Mouse (Mus musculus) adrenal gland, adult 8-10 months (tissue): Measurements from ENCODE around the gene Cd53. TPM values are rescaled to one million over a fixed set of nuclear protein-coding genes. Genes with fewer than 3 reads are reported as not detected.

Source experiments
- DNase-seq: peaks from one replicate; pipeline ENCODE4 v3.0.0; 2022
- total RNA-seq, 4 experiments: library from RNA; stranded (reverse); gene quantifications; 2 replicates each; pipeline ENCODE4 v1.2.4; 2022

Gene Cd53
- total RNA-seq = 10 to 100 TPM in 2 of 4 experiments, 1 to 10 TPM in 2; 6.5 to 18.4 (median 12.7) TPM

DNA sequence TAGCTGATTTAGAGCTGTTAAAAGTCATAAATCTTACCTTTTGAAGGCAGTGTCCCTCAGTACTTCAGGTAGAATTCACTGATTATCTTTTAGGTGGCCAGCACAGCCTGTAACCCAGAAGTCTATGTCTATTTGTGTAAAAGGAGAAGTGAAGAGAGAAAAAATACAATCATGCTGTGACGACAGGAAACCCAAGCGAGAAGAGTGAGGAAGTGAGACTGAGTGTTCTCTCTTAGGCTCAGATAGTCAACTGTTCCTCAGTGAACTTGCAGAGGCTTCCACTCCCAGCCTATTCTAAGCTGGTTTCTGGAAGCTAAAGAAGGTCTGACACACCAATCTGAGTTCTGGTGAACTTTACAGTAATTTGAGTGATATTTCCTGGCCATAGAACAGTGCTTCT lies at the start of gene Cd53:
Gene Cd53 (minus strand): TSS at position 220 of the 400 bp plus-strand sequence.
- no peak for DNase-seq

DNA sequence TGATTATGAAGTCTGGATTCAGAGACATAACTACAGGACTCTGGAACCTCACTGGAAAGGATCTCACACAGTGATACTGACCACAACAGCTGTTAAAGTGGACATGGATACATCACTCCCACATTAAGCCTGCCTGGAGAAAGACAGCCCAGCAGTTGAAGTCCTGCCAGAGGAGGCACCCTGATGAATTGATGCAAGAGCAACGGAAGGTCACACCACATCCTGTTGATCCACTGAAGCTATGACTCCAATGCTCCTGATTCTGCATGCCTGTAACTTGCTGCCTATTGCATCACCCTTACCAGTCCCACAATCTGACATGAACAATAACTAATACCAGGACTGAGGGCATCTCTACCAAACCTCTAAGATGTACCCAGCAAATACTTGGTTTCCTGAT lies 42.2 kb upstream of the Cd53 start:
- no peak for DNase-seq

DNA sequence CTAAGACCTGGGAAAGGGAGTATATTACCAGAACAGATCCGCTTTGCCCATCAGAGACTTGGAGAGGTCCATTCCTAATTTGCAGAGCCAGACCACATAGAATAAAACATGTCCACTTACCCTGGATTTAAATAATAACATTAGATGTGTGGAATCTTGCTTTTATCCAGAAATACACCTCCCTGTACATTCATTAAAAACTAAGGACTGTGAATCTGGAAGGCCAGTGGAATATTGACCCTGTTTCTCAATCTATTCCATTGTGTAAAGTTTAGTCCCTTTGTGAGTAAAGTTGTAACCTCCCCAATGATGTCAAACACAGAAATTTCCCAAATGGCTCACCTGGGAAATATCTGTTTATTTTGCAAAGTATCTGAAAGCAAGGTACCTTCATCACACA lies 36.2 kb upstream of the Cd53 start, which contains the start of gene Olfr266:
Gene Olfr266 (minus strand): TSS at position 101 of the 400 bp plus-strand sequence.
- DNase-seq = no peak

DNA sequence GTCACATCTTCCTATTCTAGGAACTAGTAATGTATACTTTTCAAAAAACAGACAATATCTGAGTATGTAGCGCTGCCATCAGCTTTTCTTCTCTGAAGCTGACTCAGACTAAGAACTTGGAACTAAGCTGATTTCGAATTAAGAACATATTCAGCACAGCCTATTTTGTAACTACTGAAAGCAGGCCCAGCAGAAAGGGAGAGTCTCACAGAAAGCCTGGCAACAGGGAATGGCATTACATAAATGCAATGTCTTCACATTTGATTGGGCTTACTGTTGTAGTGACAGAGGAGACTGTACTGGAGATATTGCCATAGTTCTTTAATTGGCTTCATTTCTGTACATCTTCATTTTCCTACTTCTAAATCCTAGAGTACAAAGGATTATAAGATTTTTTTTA lies 27.7 kb upstream of the Cd53 start:
- no peak for DNase-seq

DNA sequence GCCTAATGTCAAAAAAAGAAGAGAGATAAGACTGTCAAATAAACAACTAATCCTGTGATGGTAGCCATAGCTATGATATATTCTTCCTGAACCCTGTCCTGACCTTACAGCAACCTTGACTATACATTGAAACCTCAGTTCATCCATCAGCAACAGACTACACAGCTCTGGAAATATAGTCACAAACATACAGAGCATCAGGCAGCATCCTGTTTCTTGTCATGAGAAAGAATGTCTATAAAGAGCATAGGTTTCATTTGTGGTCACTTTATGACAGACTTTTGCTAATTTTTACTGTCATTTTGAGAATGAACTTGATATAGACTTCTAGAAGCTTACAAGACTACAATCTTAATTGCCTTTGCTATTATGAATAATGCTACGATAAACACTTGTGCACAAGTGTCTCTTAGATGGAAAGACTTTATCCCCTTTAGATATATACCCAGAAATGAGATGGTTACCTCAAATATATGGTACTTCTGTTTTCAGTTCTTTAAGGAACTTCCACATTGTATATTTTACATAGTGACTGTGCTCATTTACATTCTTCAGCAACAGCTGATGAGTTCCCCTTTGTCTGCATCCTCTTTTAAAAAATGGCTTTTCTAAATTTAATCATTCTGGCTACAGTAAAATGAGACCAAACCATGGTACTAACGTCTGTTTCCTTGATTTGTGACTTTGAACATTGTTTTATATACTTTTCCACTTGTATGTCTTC lies 19.2 kb upstream of the Cd53 start:
- DNase-seq = no peak

DNA sequence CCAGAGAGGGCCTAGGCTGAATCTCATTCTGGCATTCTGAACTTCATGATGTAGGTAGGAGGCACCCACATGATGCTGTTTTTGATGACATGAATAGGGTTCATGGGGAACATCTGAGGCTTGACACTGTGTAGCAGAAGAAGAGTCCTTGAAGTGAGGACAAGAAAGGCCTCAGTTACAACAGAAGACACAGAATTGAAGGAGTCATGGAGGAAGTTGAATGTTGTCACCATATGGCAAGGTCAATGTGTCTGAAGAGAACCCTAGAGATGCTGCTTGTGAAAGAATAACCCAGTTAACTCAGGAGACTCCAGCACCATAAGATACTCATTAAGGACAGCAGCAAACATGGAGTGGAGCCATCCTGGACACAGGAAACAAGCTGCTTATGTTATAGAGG lies 8.1 kb upstream of the Cd53 start:
- no peak for DNase-seq

DNA sequence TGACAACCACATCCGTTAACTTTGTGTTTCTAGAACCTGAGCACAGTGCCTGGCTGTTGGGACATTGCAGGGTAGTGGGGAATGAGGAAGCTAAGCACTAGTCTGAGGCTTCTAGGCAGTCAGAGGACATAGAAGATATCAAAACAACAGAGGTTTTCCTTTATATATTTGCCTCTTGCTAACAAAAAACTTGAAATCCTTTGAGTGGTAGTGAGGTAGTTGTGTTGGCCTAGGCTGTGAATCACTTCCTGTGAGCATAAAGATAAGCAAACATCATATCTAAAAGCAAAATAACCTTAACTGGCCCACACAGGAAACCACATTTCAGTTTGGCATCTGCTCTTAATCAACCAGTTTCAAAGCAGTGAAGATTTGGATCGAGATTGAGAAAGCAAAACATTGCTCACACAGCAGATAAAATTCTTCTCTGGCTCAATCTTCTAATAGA lies 1.5 kb downstream of the Cd53 start:
- DNase-seq = no peak

DNA sequence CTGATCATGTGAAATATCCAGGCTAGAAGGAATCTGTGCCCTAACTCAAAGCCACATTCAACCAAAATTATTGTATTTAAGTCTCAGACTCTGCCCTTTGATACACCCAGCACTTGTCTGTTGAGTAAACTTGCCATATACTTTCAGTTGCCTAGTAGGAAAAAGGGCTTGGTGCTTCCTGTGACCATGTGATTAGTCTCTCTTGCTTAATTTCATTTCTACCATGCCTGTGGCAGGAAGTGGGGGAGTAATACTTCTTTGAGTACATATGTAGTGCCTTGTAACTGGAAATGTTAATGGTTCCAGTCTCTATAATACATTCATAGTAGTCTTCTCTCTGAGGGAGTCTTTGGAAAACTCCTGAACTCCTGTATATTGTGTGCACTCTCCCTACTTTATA lies 2.0 kb downstream of the Cd53 start:
- no peak for DNase-seq

DNA sequence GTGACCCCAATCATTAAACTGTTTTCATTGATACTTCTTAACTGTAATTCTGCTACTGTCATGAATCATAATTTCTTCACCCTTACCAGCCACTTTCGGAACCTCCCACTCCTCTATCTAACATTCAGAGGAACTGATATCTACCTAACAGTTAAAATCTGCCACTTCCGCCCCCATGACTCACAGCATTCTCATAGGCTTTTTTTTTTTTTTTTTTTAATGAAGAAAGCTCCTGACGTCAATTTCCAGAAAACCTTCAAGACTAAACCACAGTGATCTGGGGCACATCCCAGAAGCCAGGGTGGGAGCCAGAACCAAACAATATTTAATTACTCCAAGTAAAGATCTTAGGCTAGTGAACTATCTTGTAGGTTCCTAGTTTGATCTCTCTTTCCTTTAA lies 4.8 kb downstream of the Cd53 start:
- DNase-seq = no peak

DNA sequence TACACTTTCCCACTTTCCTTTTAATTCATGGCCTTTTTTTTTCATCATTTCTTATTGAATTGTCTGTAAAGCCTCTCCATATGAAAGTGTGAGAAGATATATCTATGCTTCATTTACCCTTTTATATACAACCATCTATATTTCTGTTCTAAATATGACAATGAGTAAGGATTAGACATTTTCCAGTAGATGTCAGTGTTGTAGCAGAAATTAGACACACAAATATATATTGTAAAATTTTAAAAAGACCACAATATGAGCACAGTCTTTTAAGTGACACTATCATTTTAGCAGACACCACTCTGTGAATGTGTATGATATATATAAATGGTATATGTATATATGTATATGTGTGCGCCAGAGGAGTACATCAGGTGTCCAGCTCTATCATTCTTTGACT lies 18.1 kb downstream of the Cd53 start:
- DNase-seq = no peak

DNA sequence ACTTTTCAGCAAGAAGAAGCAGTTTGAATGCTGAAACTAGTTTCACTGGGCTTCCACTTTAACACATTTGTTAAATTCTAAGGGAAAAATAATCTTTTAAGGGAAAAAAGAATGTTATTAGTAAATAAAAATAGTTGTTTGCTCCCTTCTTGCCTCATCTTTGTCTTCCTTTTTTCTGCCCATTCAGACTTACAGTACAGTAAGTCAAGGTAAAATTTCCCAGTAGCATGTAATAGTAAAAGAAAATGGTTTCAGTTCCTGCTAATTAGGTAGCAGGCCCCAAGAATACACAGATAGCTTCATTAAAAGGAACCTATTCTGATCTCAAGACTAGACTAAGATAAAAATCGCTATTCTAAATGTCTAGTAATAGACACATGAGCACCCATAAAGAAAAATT lies 34.1 kb downstream of the Cd53 start:
- DNase-seq = no peak

DNA sequence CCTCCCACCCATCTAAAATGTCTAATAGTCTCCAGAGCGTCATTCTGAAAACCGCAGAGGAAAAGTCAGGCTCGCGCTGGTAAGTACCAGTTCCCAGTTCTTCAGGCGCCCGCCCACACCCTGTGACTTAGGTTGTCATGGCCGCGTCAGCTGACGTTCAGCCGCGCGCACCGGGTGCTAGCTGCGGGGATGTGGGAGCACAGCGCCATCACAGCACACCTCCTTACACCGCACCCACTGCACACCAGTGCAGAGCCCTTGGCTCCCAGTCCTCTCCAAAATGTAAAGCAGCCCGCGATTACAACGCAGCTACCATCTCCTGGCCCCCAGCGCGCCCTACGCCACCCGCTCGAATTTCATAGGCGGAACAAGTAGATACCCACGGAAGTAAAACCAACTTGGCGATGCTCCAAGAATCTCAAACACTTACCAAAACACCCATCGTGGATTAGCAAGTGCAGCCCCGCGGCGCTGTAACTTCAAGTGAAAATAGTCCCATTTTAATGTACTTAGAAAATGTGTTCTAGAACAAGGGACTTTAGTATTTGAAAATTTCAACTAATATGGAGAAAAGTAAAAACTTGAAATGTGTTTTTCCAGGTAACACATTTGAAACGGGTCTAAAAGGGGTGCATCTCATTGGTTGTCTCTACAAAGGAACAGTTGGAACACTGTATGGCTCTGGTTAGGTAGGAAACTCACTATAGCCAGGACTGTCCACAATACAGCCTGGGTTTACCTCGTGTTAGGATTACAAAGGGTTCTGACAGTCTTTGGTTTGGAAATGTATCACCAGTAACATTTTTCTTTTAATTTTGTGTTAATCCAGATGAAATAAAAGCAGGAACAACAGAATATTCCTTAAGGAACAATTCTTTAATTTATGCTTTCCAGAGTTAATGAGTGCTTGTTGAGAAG lies 67.7 kb downstream of the Cd53 start:
- DNase-seq = peak; percentile 83

DNA sequence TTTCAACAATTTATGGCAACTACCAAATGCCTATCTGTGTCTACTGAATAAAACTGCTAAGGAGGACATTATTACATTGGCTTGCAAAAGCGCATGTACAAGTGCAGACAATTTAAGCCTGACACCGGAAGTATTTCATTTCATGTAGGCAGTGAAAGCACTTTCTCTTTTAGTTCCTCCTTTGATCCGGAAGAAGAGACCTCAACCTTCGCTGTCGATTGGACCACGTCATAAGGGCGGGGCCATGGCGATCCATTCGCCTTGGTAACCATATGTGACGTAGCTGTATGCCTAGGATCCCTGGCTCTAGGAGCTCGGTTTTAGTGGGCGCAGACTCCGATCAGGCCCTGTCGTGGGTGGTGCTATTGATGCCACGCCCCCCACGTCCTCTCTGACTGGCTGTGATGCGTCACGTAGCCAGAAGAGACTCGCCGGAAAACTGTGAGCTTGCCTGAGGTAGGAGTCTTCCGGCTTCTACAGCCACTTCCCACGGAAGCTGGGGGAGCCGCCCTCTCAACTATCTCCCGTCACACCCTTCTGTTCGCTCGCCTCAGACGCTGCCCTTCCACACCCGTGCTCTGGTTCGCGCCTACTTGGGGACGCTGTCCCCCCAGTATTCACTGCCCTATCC lies 68.4 kb downstream of the Cd53 start:
- peak; percentile 97 for DNase-seq

Other genes starting within 250 kb of the Cd53 start
- 10 to 100 TPM; 51.8 to 92.8 (median 72.2) TPM for gene Dram2, start 242.4 kb downstream of the Cd53 start, total RNA-seq
- 10 to 100 TPM; 33.0 to 44.5 (median 37.8) TPM for gene Cept1, start 242.3 kb downstream of the Cd53 start, total RNA-seq
- gene Lrif1, start 105.2 kb downstream of the Cd53 start, total RNA-seq = 10 to 100 TPM; 16.7 to 25.1 (median 19.3) TPM
- not detected for gene Olfr266, start 36.1 kb upstream of the Cd53 start, total RNA-seq
- 1 to 10 TPM in 3 of 4 experiments, under 1 TPM in 1; 0.91 to 2.5 (median 1.3) TPM for gene Kcna3, start 246.0 kb upstream of the Cd53 start, total RNA-seq